Mouse (Mus musculus): ENCODE data around the gene Cacna1d. TPM values are rescaled to one million over a fixed set of nuclear protein-coding genes. Genes with fewer than 3 reads are reported as not detected.
A peak's percentile ranks its signal among the peaks of the same experiment; 100 is the strongest.

Cacna1d gene
- polyA plus RNA-seq, 1 experiment from 2014 or later = 11.5 TPM

DNA sequence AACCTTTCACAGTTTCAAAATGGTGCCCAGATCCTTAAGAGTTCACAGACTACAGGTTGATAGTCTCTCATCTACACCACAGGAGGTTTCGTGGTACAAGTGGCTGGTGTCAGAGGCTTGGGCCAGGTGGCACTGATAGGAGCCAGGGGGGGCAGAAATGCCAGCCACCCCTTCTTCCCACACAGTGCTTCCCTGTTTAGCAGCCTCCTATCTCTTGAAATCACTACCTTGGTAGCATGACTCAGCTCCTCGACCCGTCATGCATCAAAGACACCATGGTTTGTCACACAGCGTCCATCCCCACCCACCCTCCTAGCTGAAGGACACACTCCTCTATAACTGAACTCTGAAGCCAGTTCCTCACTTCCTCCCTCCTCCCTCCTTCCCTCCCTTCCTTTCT is 398.8 kb downstream of the Cacna1d start:
- Histone ChIP-seq H3K4me3 (replicated peaks) (no peak overlapping the region), H3K27me3 (replicated peaks) (no peaks in the 10 kb centered on the region), H3K36me3 (peaks cover 36% of the 10 kb centered on the region), H3K4me1 (no peaks in the 10 kb centered on the region), H3K27ac (replicated peaks) (no peak overlapping the region), H3K9me3 (replicated peaks) (no peaks in the 10 kb centered on the region), H3K9ac (replicated peaks) (no peak overlapping the region), H3K4me2 (no peak overlapping the region)
- ATAC-seq (ENCODE audit: low FRiP score) = no peak
- 90% methylated on average over 4 of the region's 4 CpGs for WGBS

DNA sequence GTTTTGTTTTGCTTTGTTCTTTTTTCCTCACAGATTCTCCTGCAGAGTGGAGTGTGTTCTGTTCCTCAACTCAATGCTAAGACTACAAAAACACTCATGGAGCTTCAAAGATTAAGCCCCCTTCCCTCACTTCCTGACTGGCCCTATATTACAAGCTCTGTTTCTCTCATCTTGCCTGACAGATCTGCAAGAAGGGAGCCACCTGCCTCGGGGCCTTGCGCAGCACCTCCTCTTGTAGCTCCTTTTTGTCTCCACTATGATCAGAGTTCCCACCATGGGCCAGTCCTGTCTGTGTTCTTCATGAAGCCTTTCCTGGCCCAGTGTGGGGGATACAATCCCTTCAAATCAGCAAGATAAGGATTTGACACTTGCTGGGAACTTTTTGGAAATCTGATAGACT is 399.2 kb downstream of the Cacna1d start:
- H3K4me1 ChIP-seq = no peaks in the 10 kb centered on the region
- no peak overlapping the region for H3K9ac ChIP-seq (replicated peaks)
- H3K27me3 ChIP-seq (replicated peaks) = no peaks in the 10 kb centered on the region
- no peak overlapping the region for H3K4me3 ChIP-seq (replicated peaks)
- no peak for ATAC-seq (ENCODE audit: low FRiP score)
- no peaks in the 10 kb centered on the region for H3K9me3 ChIP-seq (replicated peaks)
- no peak overlapping the region for H3K4me2 ChIP-seq
- H3K36me3 ChIP-seq = peaks cover 34% of the 10 kb centered on the region
- H3K27ac ChIP-seq (replicated peaks) = no peak overlapping the region
- WGBS = 78% methylated on average over 2 of the region's 2 CpGs

DNA sequence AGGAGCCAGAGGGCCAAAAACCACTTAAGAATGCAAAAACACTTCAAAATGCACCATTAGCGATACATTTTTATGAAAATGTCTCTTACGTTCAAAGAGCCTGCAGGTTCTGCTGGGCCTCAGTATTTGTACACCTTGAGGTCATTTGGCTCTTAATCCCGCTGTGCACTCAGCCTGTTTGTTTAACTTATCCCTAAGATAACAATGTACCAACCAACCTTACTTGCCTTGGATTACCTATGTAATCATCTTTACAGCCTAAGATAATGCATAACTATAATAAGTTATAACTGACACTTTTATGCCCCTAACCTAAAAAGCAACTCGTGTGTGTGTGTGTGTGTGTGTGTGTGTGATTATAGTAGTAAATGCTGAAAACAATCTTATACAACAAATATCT is 411.5 kb downstream of the Cacna1d start:
- no peaks in the 10 kb centered on the region for H3K4me1 ChIP-seq
- H3K4me3 ChIP-seq (replicated peaks) = no peak overlapping the region
- peaks cover 32% of the 10 kb centered on the region for H3K36me3 ChIP-seq
- no peaks in the 10 kb centered on the region for H3K27me3 ChIP-seq (replicated peaks)
- H3K4me2 ChIP-seq = no peak overlapping the region
- no peaks in the 10 kb centered on the region for H3K9me3 ChIP-seq (replicated peaks)
- no peak overlapping the region for H3K9ac ChIP-seq (replicated peaks)
- no peak overlapping the region for H3K27ac ChIP-seq (replicated peaks)
- WGBS = 86% methylated on average over 4 of the region's 4 CpGs
- no peak for ATAC-seq (ENCODE audit: low FRiP score)

DNA sequence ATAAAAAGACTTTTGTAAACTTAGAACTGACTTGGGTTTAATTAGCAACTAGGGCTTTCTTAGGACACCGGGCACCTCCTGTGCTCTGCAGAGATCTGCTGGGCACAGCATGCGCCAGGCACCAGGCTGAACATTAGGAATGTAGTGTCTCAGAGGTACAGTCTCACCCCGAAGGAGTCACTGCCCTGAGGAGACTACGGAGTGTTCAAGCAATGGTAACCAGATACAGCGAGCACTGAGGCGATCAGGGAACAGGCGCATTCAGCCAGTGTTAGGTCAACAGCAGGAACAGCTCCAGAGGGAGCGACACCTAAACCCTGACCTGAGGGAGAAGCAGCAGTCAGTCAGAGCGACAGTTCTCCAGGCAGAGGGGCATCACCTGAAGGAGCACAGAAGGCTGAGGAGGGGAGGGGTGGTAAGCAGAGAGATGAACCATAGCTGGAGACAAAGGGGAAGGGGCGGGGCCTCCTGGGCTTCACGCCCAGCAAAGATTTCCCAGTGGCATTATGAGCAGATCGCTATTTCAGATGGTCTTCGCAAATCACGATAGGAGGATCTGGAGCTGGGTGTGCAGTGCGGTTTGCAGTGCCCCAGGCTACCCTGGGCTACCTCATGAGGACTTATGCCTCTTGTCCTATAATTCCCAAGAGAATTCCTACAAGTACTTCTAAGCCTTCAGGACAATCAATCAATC is 413.0 kb downstream of the Cacna1d start:
- Histone ChIP-seq H3K4me2 (no peak overlapping the region), H3K27ac (replicated peaks) (no peak overlapping the region), H3K4me3 (replicated peaks) (no peak overlapping the region), H3K9ac (replicated peaks) (no peak overlapping the region), H3K36me3 (peaks cover 46% of the 10 kb centered on the region), H3K9me3 (replicated peaks) (no peaks in the 10 kb centered on the region), H3K27me3 (replicated peaks) (no peaks in the 10 kb centered on the region), H3K4me1 (no peaks in the 10 kb centered on the region)
- no peak for ATAC-seq (ENCODE audit: low FRiP score)
- 84% methylated on average over 15 of the region's 15 CpGs for WGBS

DNA sequence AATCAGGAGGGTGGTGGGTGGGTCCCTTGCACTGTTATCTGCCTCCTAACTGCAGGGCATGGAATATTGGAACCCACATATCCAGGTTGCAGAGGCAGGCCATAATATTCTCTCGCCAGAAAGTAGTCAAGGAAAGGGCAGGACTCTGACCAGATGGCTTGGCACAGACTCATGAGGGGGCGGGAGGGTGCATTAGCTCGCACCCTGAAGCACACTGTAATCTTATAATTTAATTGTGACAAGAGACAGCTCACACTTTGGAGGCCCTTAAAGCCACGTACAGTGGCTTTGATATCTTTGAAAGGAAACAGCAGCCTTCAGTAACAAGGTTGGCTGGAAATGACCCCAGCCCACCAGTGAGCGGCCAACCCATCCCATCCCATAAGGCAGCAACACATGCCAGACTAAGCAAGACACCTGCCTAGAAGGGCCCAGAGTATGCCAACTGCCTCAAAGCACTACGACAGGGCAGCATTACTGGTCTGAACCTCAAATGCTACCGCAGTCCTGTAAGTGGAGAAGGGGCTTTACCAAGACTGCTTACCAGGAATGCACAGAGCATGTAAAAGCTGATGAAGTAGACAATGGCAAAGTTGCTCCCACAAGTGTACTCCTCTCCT is 415.9 kb downstream of the Cacna1d start:
- 77% methylated on average over 7 of the region's 7 CpGs for WGBS
- Histone ChIP-seq H3K27me3 (replicated peaks) (no peaks in the 10 kb centered on the region), H3K4me1 (no peaks in the 10 kb centered on the region), H3K9ac (replicated peaks) (no peak overlapping the region), H3K27ac (replicated peaks) (no peak overlapping the region), H3K4me2 (no peak overlapping the region), H3K4me3 (replicated peaks) (no peak overlapping the region), H3K9me3 (replicated peaks) (no peaks in the 10 kb centered on the region), H3K36me3 (peaks cover 46% of the 10 kb centered on the region)
- no peak for ATAC-seq (ENCODE audit: low FRiP score)

DNA sequence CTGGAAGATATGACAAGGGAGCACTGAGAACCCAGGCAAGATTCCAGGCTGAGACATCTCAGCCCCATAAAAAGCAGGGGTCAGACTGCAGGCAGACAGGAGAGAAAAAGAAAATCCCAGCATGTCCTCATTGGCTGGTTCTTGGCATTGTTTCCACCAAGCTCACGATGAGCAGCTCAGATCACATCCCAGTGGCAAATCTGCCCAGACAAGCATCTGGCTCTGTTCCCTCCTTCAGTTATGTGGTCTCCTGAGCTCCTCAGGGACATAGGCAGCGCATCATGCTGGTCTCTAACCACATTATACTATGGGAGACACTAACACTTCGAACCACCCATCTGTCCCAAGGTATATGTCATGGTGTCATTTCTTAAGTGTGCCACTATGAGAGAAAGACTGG is 422.7 kb downstream of the Cacna1d start:
- no peak for ATAC-seq (ENCODE audit: low FRiP score)
- Histone ChIP-seq H3K27me3 (replicated peaks) (no peaks in the 10 kb centered on the region), H3K9ac (replicated peaks) (no peak overlapping the region), H3K4me1 (no peaks in the 10 kb centered on the region), H3K4me2 (no peak overlapping the region), H3K4me3 (replicated peaks) (no peak overlapping the region), H3K36me3 (peaks cover 15% of the 10 kb centered on the region), H3K27ac (replicated peaks) (no peak overlapping the region), H3K9me3 (replicated peaks) (no peaks in the 10 kb centered on the region)
- 73% methylated on average over 3 of the region's 3 CpGs for WGBS

DNA sequence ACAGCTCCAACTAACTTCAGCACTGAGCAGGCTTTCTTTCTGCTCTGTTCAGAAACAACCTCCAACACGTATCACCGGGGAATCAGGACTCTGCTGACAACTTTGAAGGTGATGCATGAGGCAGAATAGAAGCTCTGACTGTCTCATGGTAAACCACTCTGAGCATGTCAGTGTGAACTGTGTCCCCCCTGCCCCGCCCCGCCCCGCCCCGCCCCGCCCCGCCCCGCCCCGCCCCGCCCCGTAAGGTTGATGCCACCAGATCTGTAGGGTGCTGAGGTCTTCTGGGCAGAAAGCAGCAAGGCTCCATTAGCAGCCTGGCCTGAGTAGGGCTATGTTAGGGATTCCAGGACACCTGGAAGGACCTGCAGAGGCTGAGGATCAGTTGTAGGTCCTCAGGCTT is 424.5 kb downstream of the Cacna1d start:
- Histone ChIP-seq H3K27me3 (replicated peaks) (no peaks in the 10 kb centered on the region), H3K27ac (replicated peaks) (no peak overlapping the region), H3K9ac (replicated peaks) (no peak overlapping the region), H3K4me2 (no peak overlapping the region), H3K36me3 (peaks cover 4% of the 10 kb centered on the region), H3K4me3 (replicated peaks) (no peak overlapping the region), H3K9me3 (replicated peaks) (no peaks in the 10 kb centered on the region), H3K4me1 (no peaks in the 10 kb centered on the region)
- no peak for ATAC-seq (ENCODE audit: low FRiP score)
- WGBS = 72% methylated on average over 12 of the region's 12 CpGs

DNA sequence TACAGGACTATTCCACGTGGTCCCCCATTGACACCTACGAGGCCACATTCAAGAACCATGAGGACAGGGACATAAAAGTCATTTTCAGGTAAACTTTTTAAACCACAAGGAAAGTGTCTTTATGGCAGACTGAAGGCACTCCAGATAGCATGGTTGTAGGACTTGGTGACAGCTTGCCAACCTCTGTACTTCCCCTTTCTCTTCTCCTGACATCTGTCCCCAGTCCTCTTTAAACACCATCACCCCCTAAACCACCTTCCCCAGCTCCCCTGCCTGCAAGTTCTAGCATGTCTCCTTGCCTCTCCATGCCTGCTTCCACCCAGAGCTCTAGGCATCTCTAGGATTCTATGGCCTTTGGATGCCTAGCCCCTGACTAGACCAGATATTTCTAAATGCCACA is 426.4 kb downstream of the Cacna1d start:
- Histone ChIP-seq H3K27ac (replicated peaks) (peak overlapping the region; percentile 24; the same call in 1 of the 2 replicates), H3K4me1 (no peaks in the 10 kb centered on the region), H3K9ac (replicated peaks) (no peak overlapping the region), H3K4me3 (replicated peaks) (no peak overlapping the region), H3K4me2 (no peak overlapping the region), H3K9me3 (replicated peaks) (no peaks in the 10 kb centered on the region), H3K27me3 (replicated peaks) (no peaks in the 10 kb centered on the region), H3K36me3 (no peaks in the 10 kb centered on the region)
- 79% methylated on average over 2 of the region's 2 CpGs for WGBS
- no peak for ATAC-seq (ENCODE audit: low FRiP score)

DNA sequence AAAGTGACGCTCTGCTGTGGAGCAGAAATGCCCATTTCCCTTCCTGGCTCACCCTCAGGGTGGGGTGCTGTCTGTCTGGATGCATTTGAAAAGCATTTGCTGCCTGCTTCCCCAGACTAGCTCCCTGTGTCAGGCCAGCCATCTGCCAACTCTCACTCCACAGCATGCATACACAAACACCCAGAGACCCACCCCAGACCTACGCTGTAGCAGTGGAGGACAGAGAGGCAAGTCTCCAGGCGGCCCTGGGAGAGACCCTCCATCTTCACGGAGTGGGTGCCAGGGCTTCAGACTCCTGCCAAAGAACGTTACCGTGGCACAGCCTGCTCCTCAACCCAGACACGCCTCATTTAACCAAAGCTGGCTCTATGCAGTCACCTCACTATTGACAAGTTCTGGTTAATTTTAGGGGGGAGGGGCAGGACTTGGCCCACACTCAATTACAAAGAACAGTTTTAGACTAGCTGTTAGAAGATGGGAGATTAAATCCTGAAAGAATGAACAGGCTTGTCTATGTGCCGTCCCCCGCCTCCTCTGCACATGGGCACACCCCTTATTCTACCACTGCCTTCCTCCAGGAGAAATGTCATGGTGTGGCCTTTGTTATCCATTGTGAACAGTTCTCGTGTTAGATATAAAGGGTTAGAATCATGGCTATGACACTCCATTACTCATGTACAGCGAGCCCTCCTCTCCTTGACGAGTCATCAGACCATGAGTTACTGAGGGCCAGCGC is 435.1 kb downstream of the Cacna1d start:
- Histone ChIP-seq H3K4me2 (no peak overlapping the region), H3K4me1 (peaks cover 10% of the 10 kb centered on the region), H3K4me3 (replicated peaks) (no peak overlapping the region), H3K27me3 (replicated peaks) (no peaks in the 10 kb centered on the region), H3K9me3 (replicated peaks) (no peaks in the 10 kb centered on the region), H3K27ac (replicated peaks) (peak overlapping the region; percentile 60), H3K36me3 (0 out of 2 replicates have a peak, but pooled peaks cover 6% of the 10 kb centered on the region), H3K9ac (replicated peaks) (no peak overlapping the region)
- WGBS = 40% methylated on average over 13 of the region's 13 CpGs
- peak; percentile 89 for ATAC-seq (ENCODE audit: low FRiP score)

DNA sequence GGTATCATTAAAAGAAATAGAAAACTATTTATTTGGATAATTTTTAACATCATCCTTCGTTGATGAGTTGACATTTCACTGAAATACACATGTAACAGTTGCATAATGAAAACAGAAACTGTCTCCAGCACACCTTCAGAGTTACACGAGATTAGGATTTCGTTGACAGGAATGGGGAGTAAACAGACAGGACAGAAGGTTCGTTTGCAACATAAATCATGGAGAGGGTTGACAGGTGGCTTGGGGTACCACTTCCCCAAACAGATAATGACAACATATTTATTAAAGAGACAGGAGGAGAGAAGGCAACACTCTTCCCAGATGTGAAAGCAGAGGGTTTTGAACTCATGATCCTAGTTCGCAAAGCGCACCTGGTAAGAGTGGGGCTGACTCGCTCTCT is 436.3 kb downstream of the Cacna1d start:
- Histone ChIP-seq H3K36me3 (0 out of 2 replicates have a peak, but pooled peaks cover 9% of the 10 kb centered on the region), H3K27me3 (replicated peaks) (no peaks in the 10 kb centered on the region), H3K9me3 (replicated peaks) (no peaks in the 10 kb centered on the region), H3K27ac (replicated peaks) (no peak overlapping the region), H3K4me2 (no peak overlapping the region), H3K4me3 (replicated peaks) (no peak overlapping the region), H3K9ac (replicated peaks) (no peak overlapping the region), H3K4me1 (peaks cover 10% of the 10 kb centered on the region)
- WGBS = 78% methylated on average over 7 of the region's 7 CpGs
- no peak for ATAC-seq (ENCODE audit: low FRiP score)

DNA sequence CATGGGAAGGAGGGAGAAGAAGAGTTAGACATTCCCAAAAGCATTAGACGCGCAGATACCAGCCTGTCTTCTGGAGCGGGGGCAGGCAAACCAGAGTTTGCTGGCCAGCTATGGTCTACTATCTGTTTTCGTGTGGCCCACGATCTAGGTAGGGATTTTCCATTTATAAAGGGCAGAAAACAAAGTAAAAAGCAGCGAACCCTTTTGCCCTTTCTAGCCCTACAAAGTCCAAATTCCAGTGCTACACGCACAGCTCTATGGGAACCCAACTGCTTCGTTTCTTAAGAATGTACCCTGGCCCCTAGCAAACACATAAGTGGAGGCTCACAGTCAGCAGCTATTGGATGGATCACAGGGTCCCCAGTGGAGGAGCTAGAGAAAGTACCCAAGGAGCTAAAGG is 441.0 kb downstream of the Cacna1d start:
- H3K9ac ChIP-seq (replicated peaks) = no peak overlapping the region
- peaks cover 22% of the 10 kb centered on the region for H3K36me3 ChIP-seq
- H3K4me1 ChIP-seq = no peaks in the 10 kb centered on the region
- no peak overlapping the region for H3K4me3 ChIP-seq (replicated peaks)
- ATAC-seq (ENCODE audit: low FRiP score) = no peak
- WGBS = 87% methylated on average over 8 of the region's 8 CpGs
- H3K27ac ChIP-seq (replicated peaks) = no peak overlapping the region
- H3K4me2 ChIP-seq = no peak overlapping the region
- no peaks in the 10 kb centered on the region for H3K9me3 ChIP-seq (replicated peaks)
- no peaks in the 10 kb centered on the region for H3K27me3 ChIP-seq (replicated peaks)

DNA sequence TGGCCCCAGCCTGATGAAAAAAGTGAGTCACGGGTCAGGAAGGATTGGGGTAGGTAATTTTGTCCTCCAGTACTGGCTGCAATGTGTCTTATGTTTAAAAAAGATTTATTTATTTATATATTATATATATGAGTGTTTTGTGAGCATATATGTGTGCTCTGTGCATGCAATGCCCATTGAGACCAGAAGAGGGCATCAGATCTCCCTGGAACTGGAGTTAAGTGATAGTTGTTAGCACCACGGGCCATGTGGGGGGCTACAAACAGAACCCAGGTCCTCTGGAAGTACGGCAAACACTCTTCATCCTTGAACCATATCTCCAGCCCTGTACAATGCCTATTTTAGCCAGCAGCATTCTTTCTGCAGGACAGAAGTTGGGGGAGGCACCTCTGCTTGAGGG is 443.2 kb downstream of the Cacna1d start:
- H3K27ac ChIP-seq (replicated peaks) = no peak overlapping the region
- H3K4me1 ChIP-seq = no peaks in the 10 kb centered on the region
- H3K9ac ChIP-seq (replicated peaks) = no peak overlapping the region
- H3K36me3 ChIP-seq = peaks cover 30% of the 10 kb centered on the region
- no peak overlapping the region for H3K4me2 ChIP-seq
- ATAC-seq (ENCODE audit: low FRiP score) = no peak
- H3K4me3 ChIP-seq (replicated peaks) = no peak overlapping the region
- H3K9me3 ChIP-seq (replicated peaks) = no peaks in the 10 kb centered on the region
- 88% methylated on average over 3 of the region's 3 CpGs for WGBS
- H3K27me3 ChIP-seq (replicated peaks) = no peaks in the 10 kb centered on the region
